Mouse (Mus musculus): ENCODE data around the gene Relt.

Gene Relt

GRCm38 (mm10) chr7:100862828-100863638, at the start of gene Relt:
Gene Relt (minus strand): TSS chr7:100863446.
- DNase-seq, result peak; percentile 98

- DNase-seq, result peak; percentile 28
Measured at GRCm38 (mm10) chr7:100911791-100912190, 48.5 kb upstream of the Relt start.

GRCm38 (mm10) chr7:100911246-100911770, 48.1 kb upstream of the Relt start:
- DNase-seq, result peak; percentile 81

GRCm38 (mm10) chr7:100908567-100908966, 45.3 kb upstream of the Relt start:
- peak; percentile 56 for DNase-seq

DNA sequence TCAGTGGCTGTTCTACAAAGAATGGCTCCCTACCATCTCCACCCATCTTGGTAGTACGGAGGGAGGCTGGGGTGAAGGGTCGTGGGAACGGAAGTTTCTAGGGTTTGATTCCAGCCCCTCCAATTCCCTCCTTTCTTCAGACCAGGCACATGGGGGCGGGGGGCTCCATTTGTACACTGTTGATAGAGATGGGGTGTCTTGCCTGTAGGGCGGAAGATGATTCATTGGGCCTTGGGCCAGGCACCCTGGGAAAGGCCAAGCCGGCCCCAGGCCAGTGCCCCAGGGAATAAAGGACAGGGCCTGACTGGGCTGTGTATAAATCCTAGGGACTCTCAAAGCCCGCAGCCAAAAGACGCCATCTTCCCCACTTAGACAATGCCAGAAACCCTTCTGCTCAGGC, 44.8 kb upstream of the Relt start:
- no peak for DNase-seq

DNA sequence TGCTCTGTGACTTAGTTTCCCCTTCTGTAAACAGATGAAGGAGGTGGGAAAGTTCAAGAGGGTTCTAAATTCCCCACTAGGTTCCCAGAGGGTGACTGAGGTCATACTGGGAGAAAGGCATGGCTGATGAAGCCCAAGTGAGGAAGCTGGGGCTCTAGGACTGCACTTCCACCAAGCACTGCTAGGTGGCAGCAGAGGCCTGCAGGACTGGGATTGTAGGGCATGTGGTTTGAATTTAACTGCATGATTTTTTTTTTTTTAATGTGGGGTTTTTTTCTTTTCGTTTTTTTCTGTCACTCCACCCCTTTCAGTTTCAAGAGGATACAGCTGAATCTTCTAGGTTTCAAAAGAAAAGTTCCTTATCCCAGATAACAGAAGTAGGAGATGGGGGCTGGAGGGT, 44.0 kb upstream of the Relt start:
- DNase-seq, result peak; percentile 79

DNA sequence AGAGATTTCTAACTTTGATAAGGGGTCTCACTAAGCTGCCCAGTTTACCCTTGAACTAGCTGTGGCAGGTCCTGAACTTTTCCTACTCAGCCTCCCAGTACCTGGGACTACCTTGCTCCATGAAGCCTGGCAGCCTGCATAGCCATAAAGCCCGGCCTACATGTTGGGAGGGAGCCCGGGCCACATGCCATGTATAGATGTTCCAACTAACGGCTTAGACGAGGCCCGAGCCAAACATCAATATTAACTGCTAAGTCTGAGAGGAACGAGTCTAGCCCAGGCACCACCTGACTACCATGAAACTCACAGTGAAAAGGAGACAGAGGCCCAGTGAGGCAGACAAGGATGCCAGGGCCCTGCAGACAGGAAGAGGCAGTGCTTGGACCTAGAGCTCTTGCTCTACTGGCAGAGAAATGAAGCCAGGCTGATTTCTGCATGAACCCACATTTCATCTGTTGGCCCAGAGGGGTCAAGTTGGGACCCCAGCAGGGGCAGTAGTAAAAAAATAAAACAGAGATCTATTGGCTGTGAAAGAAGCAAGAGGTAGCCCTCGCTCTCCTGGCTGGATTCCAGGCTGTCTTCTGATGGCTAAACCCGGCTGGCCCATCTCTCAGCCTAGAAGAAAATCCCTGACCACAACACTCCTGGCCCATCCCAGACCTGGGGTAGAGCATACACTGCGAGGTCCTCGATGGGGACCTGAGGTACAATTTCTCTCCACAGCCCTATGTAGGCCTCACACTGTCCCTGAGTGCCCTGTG, 43.0 kb upstream of the Relt start:
- DNase-seq, result no peak

DNA sequence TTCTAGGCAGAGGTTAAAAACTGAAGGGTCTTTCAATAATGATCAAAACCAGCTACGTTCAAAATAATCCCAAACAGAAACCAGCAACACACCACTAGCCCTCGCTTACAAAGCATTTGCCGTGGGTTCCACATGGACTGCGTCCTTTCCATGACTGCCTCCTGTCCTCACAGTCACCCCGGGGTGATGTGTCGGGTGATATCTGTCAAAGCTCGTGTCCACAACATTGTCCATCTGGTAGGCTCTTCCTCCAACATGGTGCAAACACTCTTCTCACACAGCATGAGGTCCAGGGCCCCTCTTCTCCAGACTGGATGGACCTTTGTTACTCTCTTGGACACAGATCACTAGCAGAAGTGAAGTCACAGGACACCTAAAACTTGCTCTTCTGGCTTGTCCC, 41.8 kb upstream of the Relt start:
- DNase-seq, result no peak

GRCm38 (mm10) chr7:100904612-100905011, 41.4 kb upstream of the Relt start:
- DNase-seq, result no peak

DNA sequence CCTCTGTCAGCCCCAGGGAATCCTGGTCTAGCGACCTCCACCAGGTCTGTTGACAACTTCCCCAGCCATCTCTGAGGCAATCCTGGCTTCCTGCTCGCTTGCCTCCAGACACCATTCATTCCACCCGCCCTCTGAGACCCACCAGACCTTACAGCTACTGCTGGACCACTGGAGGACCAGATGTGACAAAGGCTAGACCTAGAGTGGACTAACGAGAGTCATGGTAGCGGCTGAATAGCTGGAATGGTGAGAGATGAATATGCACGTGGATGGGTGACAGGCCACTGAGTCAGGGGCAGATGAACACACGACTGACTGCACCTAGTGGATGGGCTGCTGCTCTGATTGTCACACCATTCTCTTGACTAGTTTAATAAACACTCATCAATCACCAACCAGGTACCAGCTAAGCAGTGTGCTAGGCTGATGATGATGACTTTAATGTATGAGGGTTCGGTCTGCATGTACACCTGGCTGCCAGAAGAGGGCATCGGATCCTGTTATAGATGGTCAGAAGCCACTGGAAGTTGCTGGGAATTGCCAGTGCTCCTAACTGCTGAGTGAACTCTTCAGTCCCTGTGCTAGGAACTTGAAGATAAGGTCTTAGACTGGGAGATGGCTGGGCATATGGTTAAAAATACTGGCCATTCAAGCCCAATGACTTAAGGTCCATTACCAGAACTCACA, 39.3 kb upstream of the Relt start:
- DNase-seq, result peak; percentile 54

GRCm38 (mm10) chr7:100897828-100898227, 34.6 kb upstream of the Relt start:
- DNase-seq, result no peak

GRCm38 (mm10) chr7:100894833-100895226, 31.6 kb upstream of the Relt start:
- no peak for DNase-seq

DNA sequence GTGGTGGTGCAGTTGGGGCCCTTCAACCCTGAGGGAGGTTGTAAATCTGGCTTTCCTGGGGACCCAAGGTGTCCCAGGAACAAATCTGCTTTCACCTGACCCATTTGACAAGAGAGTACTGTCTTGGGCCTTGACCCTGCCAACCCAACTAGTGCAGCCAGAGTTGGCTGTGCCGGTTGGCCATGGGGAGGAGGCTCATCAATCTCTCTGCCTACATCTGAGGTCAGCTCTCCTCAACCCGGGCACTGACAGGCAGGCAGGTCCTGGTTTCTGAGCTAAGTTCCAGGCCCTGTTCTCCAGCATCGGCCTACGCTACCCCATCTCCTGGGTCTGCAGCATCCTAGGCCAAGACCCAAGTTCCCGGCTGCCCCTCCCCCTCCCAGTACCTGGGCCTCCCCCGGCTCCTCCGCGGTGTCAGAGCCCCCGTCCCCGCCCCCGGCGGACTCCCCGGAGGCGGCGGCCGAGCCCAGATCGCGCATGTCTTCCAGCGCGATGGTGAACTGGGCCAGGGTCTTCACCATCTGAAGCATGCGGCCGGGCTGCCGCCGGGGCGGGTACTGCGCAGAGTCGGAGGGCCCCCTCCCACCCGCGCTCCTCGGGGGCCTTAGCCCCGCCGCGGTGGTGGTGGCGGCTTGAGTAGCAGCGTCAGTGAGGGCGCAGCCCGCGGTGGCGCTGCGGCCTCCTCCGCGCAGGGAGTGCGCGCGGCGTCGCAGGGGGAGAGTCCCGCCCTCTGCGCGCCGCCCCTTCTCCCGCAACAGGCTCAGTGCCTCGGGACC, 31.0 kb upstream of the Relt start:
- DNase-seq, result peak; percentile 78

DNA sequence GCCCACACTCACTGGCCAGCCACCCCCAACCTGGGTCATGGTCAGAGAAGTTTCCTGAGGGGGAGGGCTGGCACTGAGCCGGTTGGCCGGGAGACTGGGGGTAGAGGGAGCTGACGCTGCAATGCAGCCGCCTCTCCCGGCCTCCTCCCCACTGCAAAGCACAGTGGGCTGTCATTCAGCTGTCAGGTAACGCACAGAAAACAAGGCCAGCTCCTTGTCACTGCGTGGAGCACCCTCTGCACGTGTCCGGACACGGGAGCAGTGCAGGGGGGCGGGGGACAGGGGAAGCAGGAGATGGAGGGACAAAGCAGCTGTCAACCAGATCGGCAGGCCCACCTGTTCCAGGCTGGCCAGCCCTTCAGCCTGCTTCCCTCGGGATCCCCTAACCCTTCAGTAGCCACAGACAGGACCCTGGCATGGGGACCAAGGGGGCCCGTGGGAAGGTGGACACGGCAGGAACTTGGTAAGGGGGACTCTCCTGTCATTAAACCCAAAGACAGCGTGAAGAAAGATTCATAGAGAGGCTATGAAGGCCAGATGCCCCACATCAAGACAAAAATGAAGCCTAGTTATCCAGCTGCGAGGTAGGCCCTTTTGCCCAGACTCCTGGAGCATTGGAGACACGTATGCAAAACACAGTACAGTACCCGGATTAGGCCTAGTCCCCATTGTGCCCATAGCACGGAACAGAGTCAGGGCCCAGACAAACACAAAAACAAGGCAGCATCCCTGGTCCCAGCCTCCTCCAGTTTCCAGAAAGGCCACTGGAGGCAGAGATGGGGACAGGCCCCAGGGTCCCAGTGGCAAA, 30.2 kb upstream of the Relt start:
- no peak for DNase-seq

DNA sequence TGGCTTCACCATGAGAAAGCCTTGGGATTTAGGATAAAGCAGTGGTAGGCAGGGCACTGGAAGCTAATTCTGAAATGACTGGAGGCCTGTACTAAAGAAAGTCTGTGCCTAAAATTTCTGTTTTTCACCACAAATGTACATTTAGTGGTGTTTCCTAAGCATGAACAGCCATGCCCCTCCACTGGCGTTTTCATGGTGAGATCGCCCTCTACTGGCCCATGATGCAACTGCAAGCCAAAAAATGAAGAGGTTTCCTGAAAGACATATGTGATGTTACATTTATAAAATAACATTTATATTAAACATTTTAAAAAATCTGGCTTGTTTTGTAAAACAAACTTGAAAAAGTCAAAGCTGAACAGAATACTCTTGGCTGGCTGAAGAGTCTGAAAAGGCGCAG, 23.3 kb upstream of the Relt start:
- peak; percentile 59 for DNase-seq

- DNase-seq, result no peak
Measured at GRCm38 (mm10) chr7:100884460-100884859, 21.2 kb upstream of the Relt start.

DNA sequence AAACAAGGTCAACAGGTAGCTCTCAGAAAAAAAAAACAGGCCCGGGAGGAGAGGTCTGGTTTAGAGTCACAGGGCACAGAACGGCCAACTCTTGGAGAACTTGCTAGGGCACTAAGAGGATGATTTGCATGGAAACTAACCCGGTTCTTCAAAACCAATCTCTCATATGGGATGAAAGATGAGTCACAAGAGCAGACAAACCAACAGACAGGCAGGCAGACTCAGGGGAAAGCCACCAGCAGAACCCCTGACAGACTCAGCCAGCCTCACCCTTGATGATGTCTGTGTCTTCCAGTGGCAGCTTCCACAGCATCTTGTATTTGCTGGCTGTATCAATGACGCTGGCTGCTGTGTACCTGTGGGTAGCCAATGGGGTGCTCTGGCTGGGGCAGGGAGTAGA, 18.7 kb upstream of the Relt start:
- DNase-seq, result no peak

DNA sequence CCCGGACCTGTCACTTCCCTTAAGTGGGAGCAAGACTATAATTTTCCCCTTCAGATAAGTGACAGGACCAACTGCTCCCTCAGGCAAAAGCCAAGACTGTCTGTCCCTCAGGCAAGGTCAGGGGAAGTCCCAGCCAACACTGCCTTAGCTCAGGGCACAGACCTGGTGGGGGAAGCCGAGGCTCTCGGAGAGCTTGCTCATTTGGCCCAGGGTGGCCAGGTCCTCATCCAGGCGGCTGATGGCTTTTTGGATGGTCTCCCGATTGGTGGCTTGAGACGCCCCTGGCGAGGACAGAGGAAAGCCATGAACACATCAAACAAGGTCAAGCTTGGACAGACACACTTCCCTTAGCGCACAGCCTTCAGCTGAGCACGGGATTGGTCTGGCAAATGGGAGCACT, 18.3 kb upstream of the Relt start:
- no peak for DNase-seq

DNA sequence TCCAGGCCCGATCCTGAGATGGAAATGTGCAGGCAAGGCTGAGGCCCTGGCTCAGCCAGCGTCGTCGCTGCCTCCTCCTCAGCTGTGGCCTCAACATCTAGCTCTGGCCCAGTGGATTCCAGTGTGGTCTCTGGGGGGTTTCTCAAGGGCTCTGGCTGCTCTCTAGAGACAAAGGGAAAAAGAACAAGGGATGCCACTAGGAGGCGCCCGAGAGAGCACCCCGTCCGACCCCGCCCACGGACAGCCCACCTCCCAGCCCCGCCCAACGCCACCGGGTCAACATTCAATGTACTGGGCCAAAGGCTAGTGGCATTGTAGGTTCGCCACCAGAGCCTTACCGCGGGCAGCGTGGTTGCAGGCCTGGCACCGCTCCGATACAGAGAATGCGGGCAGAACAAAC, 16.3 kb upstream of the Relt start:
- peak; percentile 80 for DNase-seq

- DNase-seq, result no peak
Measured at GRCm38 (mm10) chr7:100876771-100877170, 13.5 kb upstream of the Relt start.

DNA sequence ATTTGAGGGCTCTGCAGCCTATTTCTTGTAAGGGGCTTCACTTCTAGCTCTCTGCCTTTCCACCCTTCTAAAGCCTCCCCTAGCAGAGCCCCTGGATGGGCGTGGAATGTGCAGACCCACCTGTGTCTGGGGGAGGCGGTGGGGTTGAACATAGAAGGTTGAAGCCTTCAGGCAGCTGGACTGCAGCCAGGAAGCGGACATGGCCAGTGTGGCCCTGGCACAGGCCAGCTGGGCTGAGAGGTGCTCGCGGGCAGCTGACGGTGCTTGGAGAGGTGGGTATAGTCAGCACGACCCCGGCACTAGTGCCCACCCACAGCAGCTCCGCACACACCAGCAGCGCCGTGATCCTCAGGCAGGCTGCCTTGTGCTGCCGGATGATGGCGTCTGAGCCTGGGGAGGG, 13.0 kb upstream of the Relt start:
- no peak for DNase-seq

DNA sequence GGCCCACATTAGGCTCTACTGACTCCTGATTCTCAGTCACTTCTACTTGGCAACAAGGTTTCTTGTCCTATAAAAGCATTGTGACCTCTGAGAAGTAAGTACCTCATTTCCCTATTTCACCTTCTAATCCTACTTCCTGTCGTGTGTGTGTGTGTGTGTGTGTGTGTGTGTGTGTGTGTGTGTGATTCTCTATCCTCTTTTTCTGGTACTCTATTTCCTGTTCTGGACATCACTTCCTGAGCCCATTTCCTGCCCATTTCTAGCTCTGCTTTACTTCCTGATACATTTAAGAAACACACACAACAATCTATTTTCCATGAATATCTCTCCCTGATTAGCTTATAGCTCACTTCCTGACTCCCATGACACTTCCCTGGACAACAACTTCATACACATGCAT, 12.6 kb upstream of the Relt start:
- no peak for DNase-seq

All from embryo, embryonic 11 days (tissue).